Mouse (Mus musculus): ENCODE data around the gene Wfdc5. TPM values are rescaled to one million over a fixed set of nuclear protein-coding genes. Genes with fewer than 3 reads are reported as not detected.

Wfdc5 gene
- total RNA-seq, 2 experiments from 2014 or later = not detected

- intact Hi-C loops (cut with DNase I) = loop anchor here (5.0 kb wide), 2 partner anchors 36 to 211 kb away; partner anchors contain the start of gene Kcns1
- no peak for DNase-seq (ENCODE audit: low spot score in 2 of 2)
Measured at GRCm38 (mm10) chr2:164136393-164136792, 46.1 kb downstream of the Wfdc5 start.

GRCm38 (mm10) chr2:164135367-164135766 is 47.2 kb downstream of the Wfdc5 start:
- intact Hi-C loops (cut with DNase I) = loop anchor here (5.0 kb wide), 2 partner anchors 37 to 212 kb away; partner anchors contain the start of gene Kcns1

DNA sequence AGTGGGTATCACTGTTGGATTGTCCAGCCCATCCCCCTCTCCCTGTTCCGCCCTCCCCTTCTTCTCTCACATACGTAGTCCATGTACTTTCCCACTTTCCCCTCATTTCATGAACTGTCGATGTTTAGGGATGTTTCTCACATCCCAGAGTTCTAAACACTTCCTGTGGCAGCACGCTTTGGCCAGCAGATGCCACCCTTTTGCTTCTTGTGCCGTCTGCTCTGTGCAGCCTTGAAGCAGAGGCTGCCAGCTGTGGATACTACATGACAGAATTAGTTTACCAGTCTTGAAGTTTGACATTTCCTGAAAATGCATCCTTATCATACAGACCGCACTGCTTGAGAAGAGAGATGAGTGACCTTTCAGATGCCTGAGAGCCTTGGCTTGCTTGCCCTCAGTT is 48.0 kb downstream of the Wfdc5 start:
- intact Hi-C loops (cut with DNase I) = loop anchor here (5.0 kb wide), 1 partner anchor 253 kb away; the partner anchor contains the start of gene Slpi
- peak; percentile 56 to 66 for DNase-seq (ENCODE audit: low spot score in 2 of 2)

More at GRCm38 (mm10) chr2:164135367-164135766, 47.2 kb downstream of the Wfdc5 start:
- DNase-seq (ENCODE audit: low spot score in 2 of 2) = no peak

GRCm38 (mm10) chr2:164131586-164131985 is 51.0 kb downstream of the Wfdc5 start:
- DNase-seq (ENCODE audit: low spot score in 2 of 2) = no peak
- intact Hi-C loops (cut with DNase I) = loop anchor here (5.0 kb wide), 1 partner anchor 256 kb away; the partner anchor contains the start of gene Slpi

DNA sequence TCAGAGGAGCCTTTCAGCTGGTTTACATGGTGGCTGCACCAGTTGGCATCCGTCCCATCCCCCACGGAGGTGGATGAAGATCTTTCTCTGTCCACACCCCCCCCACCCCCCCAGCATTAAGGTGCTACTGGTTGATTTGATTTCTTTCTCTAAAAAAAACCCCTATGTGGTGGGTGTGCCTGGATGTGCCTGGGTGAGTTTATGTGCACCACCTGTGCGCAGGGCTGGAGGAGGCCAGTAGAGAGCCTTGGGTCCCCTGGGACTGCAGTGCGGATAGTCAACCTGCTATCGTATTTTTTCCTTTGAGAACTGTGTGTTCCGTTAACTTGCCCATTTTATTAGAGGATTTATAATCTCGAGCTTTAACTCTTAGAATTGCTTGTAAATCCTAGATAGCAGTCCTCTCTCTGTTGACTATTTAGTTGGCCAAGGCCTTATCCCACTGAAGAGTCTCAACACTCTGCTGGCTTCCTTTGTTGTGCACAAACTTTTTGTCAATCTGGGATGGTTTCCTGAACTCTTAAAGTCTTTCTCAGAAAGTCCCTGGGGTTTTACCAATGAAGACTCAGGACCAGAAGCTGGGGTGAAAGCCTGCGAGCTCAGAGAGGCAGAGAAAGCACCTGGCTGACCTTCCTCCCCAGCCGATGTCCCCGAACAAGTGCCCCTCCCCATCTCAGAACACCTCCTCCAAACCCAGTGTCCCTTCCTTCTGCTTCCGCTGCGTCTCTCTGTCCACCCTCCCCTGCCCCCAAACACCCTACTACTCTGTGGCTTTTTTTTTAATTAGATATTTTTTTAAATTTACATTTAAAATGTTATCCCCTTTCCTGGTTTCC is 53.7 kb downstream of the Wfdc5 start:
- DNase-seq (ENCODE audit: low spot score in 2 of 2) = no peak
- intact Hi-C loops (cut with DNase I) = no loop called here

- intact Hi-C loops (cut with DNase I) = no loop called here
- DNase-seq (ENCODE audit: low spot score in 2 of 2) = no peak
Measured at GRCm38 (mm10) chr2:164127297-164127696, 55.2 kb downstream of the Wfdc5 start.

DNA sequence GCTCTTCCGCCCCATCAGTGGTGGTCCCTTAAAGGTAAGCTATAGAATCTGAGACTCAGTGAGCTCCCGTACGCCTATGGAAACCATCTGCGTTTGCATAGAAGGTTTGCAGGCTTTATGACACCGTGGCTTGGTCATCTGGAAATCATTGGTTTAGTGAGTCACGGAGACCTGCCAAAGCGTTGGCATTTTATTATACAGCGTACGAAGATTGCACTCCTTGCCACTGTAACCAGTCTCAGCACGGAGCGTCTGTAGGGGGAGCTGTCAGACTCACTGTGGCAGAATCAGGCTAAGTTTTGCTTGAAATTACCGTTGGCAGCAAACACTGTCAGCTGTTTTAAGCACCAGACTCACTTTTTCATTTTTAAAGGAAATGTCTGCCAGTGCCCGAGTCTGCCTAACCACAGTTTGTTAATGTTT is 56.0 kb downstream of the Wfdc5 start:
- intact Hi-C loops (cut with DNase I) = no loop called here
- DNase-seq (ENCODE audit: low spot score in 2 of 2) = peak; percentile 75 to 92

Other genes with a start within 250 kb of the Wfdc5 start
- gene Ywhab, start 187.8 kb downstream of the Wfdc5 start, total RNA-seq (2021) = 100 to 1,000 TPM; 510 to 522 TPM
- 1 to 10 TPM in 1 of 2 experiments, under 1 TPM in 1; 0.72 to 1.0 TPM for gene Pabpc1l, start 157.3 kb downstream of the Wfdc5 start, total RNA-seq (2021)
- gene Stk4, start 112.4 kb downstream of the Wfdc5 start, total RNA-seq (2021) = 10 to 100 TPM; 32.2 to 35.6 TPM
- 10 to 100 TPM; 40.8 to 43.6 TPM for gene Tomm34, start 111.6 kb downstream of the Wfdc5 start, total RNA-seq (2021)
- 10 to 100 TPM; 10.9 to 11.2 TPM for gene Kcns1, start 11.6 kb downstream of the Wfdc5 start, total RNA-seq (2021)
- not detected for gene Wfdc12, start 7.9 kb upstream of the Wfdc5 start, total RNA-seq (2021)
- not detected for gene Wfdc15a, start 17.4 kb upstream of the Wfdc5 start, total RNA-seq (2021)
- gene Wfdc15b, start 38.9 kb upstream of the Wfdc5 start, total RNA-seq (2021) = not detected
- not detected for gene Svs2, start 55.7 kb upstream of the Wfdc5 start, total RNA-seq (2021)
- not detected for gene Svs3b, start 73.9 kb upstream of the Wfdc5 start, total RNA-seq (2021)
- not detected for gene Svs4, start 95.7 kb upstream of the Wfdc5 start, total RNA-seq (2021)
- not detected for gene Svs3a, start 106.5 kb upstream of the Wfdc5 start, total RNA-seq (2021)
- not detected for gene Svs6, start 134.0 kb upstream of the Wfdc5 start, total RNA-seq (2021)
- gene Svs5, start 150.0 kb upstream of the Wfdc5 start, total RNA-seq (2021) = not detected
- not detected for gene Slpi, start 206.4 kb upstream of the Wfdc5 start, total RNA-seq (2021)
- gene Rbpjl, start 220.4 kb upstream of the Wfdc5 start, total RNA-seq (2021) = under 1 TPM; 0.32 to 0.42 TPM
- gene Matn4, start 222.4 kb upstream of the Wfdc5 start, total RNA-seq (2021) = 10 to 100 TPM; 13.4 to 15.0 TPM

All from left cerebral cortex, postnatal 14 days (tissue).